Mouse (Mus musculus) heart, adult 2 months (tissue): Measurements from ENCODE around the gene Pgr. TPM values are rescaled to one million over a fixed set of nuclear protein-coding genes. Genes with fewer than 3 reads are reported as not detected.

ENCODE experiments used
- DNase-seq, 2 experiments: peaks; one replicate each; pipeline ENCODE4 v3.0.0; 2021
- H3K27ac ChIP-seq: fragments of 200-600 bp; 2 replicates; pipeline ENCODE4 v1.8.1; 2022
- H3K27me3 ChIP-seq: fragments of 200-500 bp; 2 replicates; pipeline ENCODE4 v1.6.1; 2012; ENCODE audit warnings: mild to moderate bottlenecking, low read length, inconsistent platforms, mixed read lengths; ENCODE audit not compliant: control insufficient read depth, insufficient read depth
- H3K36me3 ChIP-seq: fragments of 200-500 bp; 2 replicates; pipeline ENCODE4 v1.6.1; 2012; ENCODE audit warnings: low read length, inconsistent platforms; ENCODE audit not compliant: control insufficient read depth, insufficient read depth
- H3K4me1 ChIP-seq: fragments of 200-500 bp; 2 replicates; pipeline ENCODE4 v1.6.1; 2011; ENCODE audit warnings: low read length; ENCODE audit not compliant: control insufficient read depth, insufficient read depth
- H3K4me3 ChIP-seq: fragments of 200-600 bp; 2 replicates; pipeline ENCODE4 v1.8.1; 2022
- H3K79me2 ChIP-seq: fragments of 200-500 bp; replicated peaks from 2 replicates; pipeline ENCODE4 v1.6.1; 2012; ENCODE audit warnings: mild to moderate bottlenecking, inconsistent platforms, low read length, moderate library complexity, mixed read lengths; ENCODE audit not compliant: control insufficient read depth, insufficient read depth
- H3K9ac ChIP-seq: fragments of 200-500 bp; 2 replicates; pipeline ENCODE4 v1.6.1; 2012; ENCODE audit warnings: low read depth, mild to moderate bottlenecking, control low read depth, inconsistent platforms, low read length, mixed read lengths
- CTCF ChIP-seq: fragments of 200-600 bp; IDR thresholded peaks from 2 replicates; pipeline ENCODE4 v1.8.1; 2022; ENCODE audit warnings: antibody characterized with exemption, mild to moderate bottlenecking, moderate library complexity
- EP300 ChIP-seq: fragments of 200-500 bp; IDR thresholded peaks from 2 replicates; pipeline ENCODE4 v1.6.1; 2011; ENCODE audit warnings: low read depth, low read length, control low read depth; ENCODE audit not compliant: insufficient read depth
- POLR2A ChIP-seq: fragments of 200-500 bp; IDR thresholded peaks from 2 replicates; pipeline ENCODE4 v1.6.1; 2011; ENCODE audit warnings: mild to moderate bottlenecking, low read depth, low read length, control low read depth; ENCODE audit not compliant: insufficient read depth
- WGBS: fragments of 180-500 bp; shearing (Covaris S2); methylation state at CpG from one replicate; pipeline ENCODE4 v1.1.7; 2018; 5-methylcytosine and 5-hydroxymethylcytosine counted together
- intact Hi-C: fragments of 180-260 bp; cut with DNase I; formaldehyde crosslinking; loops from one replicate; pipeline ENCODE4 v1.15.1; 2025
- polyA plus RNA-seq: library from polyadenylated mRNA; depleted of rRNA; stranded (reverse); fragments of >200 nt; gene quantifications from 2 replicates; pipeline ENCODE4 v1.2.3, GENCODE M21; 2012; rRNA removed
- total RNA-seq, 2 experiments: library from RNA; stranded (reverse); gene quantifications; 2 replicates each; pipeline ENCODE4 v1.2.3; 2021

Gene Pgr
- total and polyA plus RNA-seq, 3 experiments, result 0.05 to 0.06 TPM; not detected in 1

- no peak for DNase-seq
- TF ChIP-seq CTCF, result peak; percentile 52
- no peak for TF ChIP-seq EP300
These were observed 101.5 kb downstream of the Pgr start for GRCm38 (mm10) chr9:9001170-9001569.

GRCm38 (mm10) chr9:9015108-9015507 is 115.5 kb downstream of the Pgr start:
- Histone ChIP-seq H3K4me1 (no peaks in the 10 kb centered on the region), H3K79me2 (no peaks in the 10 kb centered on the region), H3K36me3 (no peaks in the 10 kb centered on the region), H3K27ac (no peak overlapping the region), H3K9ac (no peak overlapping the region), H3K27me3 (no peaks in the 10 kb centered on the region), H3K4me3 (no peak overlapping the region)
- TF ChIP-seq CTCF (no peak), EP300 (no peak), POLR2A (no peak)
- WGBS, result 93% methylated on average over 2 of the region's 2 CpGs
- intact Hi-C loops, result no loop called here
- DNase-seq, result no peak

More at GRCm38 (mm10) chr9:9001170-9001569, 101.5 kb downstream of the Pgr start:
- H3K4me3 ChIP-seq, result no peak overlapping the region
- no peaks in the 10 kb centered on the region for H3K79me2 ChIP-seq
- H3K9ac ChIP-seq, result no peak overlapping the region
- intact Hi-C loops, result no loop called here
- H3K36me3 ChIP-seq, result no peaks in the 10 kb centered on the region
- H3K27me3 ChIP-seq, result no peaks in the 10 kb centered on the region
- no peaks in the 10 kb centered on the region for H3K4me1 ChIP-seq
- H3K27ac ChIP-seq, result no peak overlapping the region

Other genes with a start within 250 kb of the Pgr start
- gene Gm16485, start 72.0 kb downstream of the Pgr start, total RNA-seq, result not detected
- 0.03 TPM in 1 of 2 replicates, not detected in the other for gene Gm16485, start 72.0 kb downstream of the Pgr start, polyA plus RNA-seq